Mouse (Mus musculus) monocyte, adult 5-6 weeks (primary cell): ENCODE data around the gene Nt5c3b. TPM values are rescaled to one million over a fixed set of nuclear protein-coding genes. Genes with fewer than 3 reads are reported as not detected.

ENCODE experiments used
- ATAC-seq: fragments of 153-309, 156-312 bp; replicated peaks from 2 replicates; pipeline ENCODE4 v1.8.0; 2017; ENCODE audit warnings: mild to moderate bottlenecking; ENCODE audit not compliant: low TSS enrichment, insufficient number of reproducible peaks, severe bottlenecking, poor library complexity, low FRiP score
- total RNA-seq: library from RNA; stranded (forward); fragments of 200-1000, 200-491, 200-594 nt; gene quantifications from 3 replicates; pipeline ENCODE4 v1.2.3, GENCODE M21; 2017

Gene Nt5c3b
- 8.0 to 38.5 TPM (median 14.4 TPM) in 3 replicates for total RNA-seq

GRCm38 (mm10) chr11:100441797-100442196 lies at the start of gene Nt5c3b, which contains the start of gene Klhl10:
Gene Nt5c3b, minus strand, starts transcription at chr11:100441808.
Gene Klhl10, plus strand, starts transcription at chr11:100441917.
- no peak for ATAC-seq

- ATAC-seq = no peak
These were observed 49.3 kb upstream of the Nt5c3b start for GRCm38 (mm10) chr11:100490951-100491350.

- no peak for ATAC-seq
These were observed 44.4 kb upstream of the Nt5c3b start for GRCm38 (mm10) chr11:100485801-100486538.

GRCm38 (mm10) chr11:100484461-100484860 lies 42.9 kb upstream of the Nt5c3b start:
- ATAC-seq = no peak

GRCm38 (mm10) chr11:100479152-100479551 lies 37.5 kb upstream of the Nt5c3b start:
- ATAC-seq = no peak

GRCm38 (mm10) chr11:100476281-100476680 lies 34.7 kb upstream of the Nt5c3b start:
- no peak for ATAC-seq

- ATAC-seq = 0 out of 2 replicates have a peak, but pooled peaks have one; percentile 2
These were observed 31.3 kb upstream of the Nt5c3b start for GRCm38 (mm10) chr11:100472935-100473295.

- ATAC-seq = peak; percentile 98
These were observed 30.8 kb upstream of the Nt5c3b start, which contains the start of gene Klhl11 for GRCm38 (mm10) chr11:100472197-100472934. Gene Klhl11, minus strand, starts transcription at chr11:100472741.

GRCm38 (mm10) chr11:100471352-100472196 lies 30.0 kb upstream of the Nt5c3b start:
- no peak for ATAC-seq

- no peak for ATAC-seq
These were observed 24.2 kb upstream of the Nt5c3b start for GRCm38 (mm10) chr11:100465833-100466232.

GRCm38 (mm10) chr11:100465229-100465792 lies 23.7 kb upstream of the Nt5c3b start:
- ATAC-seq = no peak

- no peak for ATAC-seq
These were observed 21.1 kb upstream of the Nt5c3b start for GRCm38 (mm10) chr11:100462699-100463098.

GRCm38 (mm10) chr11:100457711-100458110 lies 16.1 kb upstream of the Nt5c3b start:
- ATAC-seq = no peak

GRCm38 (mm10) chr11:100457247-100457646 lies 15.6 kb upstream of the Nt5c3b start:
- ATAC-seq = no peak

- no peak for ATAC-seq
These were observed 1.0 kb upstream of the Nt5c3b start for GRCm38 (mm10) chr11:100442625-100443024.

GRCm38 (mm10) chr11:100440691-100441522 lies 701 bp downstream of the Nt5c3b start:
- ATAC-seq = peak; percentile 86

GRCm38 (mm10) chr11:100437901-100438300 lies 3.7 kb downstream of the Nt5c3b start:
- ATAC-seq = no peak

- ATAC-seq = no peak
These were observed 5.8 kb downstream of the Nt5c3b start for GRCm38 (mm10) chr11:100435678-100436246.
